Mouse (Mus musculus) ES-E14 (cell line): Measurements from ENCODE around the gene Galnt2.

Experiments
- CHD2 ChIP-seq: IDR thresholded peaks from 2 replicates; pipeline ENCODE4 v1.6.1; 2014; ENCODE audit warnings: mild to moderate bottlenecking, low read depth, low read length, inconsistent platforms
- HCFC1 ChIP-seq: IDR thresholded peaks from 2 replicates; pipeline ENCODE4 v1.6.1; 2012; ENCODE audit warnings: low read length, inconsistent platforms, borderline replicate concordance; ENCODE audit not compliant: insufficient read depth
- ZC3H11A ChIP-seq: IDR thresholded peaks from 2 replicates; pipeline ENCODE4 v1.6.1; 2012; ENCODE audit warnings: low read depth, mild to moderate bottlenecking, inconsistent platforms, low read length, borderline replicate concordance
- ZNF384 ChIP-seq: IDR thresholded peaks from 2 replicates; pipeline ENCODE4 v1.6.1; 2012; ENCODE audit warnings: low read depth, low read length, inconsistent platforms

- TF ChIP-seq CHD2 (no peak), HCFC1 (no peak), ZC3H11A (no peak), ZNF384 (no peak)
Observed at GRCm38 (mm10) chr8:124201706-124202105, 29.5 kb upstream of the Galnt2 start.
